Mouse (Mus musculus) hematopoietic stem cell, adult 5-6 weeks (primary cell): Measurements from ENCODE around the gene Ccdc160. TPM values are rescaled to one million over a fixed set of nuclear protein-coding genes. Genes with fewer than 3 reads are reported as not detected.

ENCODE experiments used
- ATAC-seq, 2 experiments: fragments of 125-278 bp in 1 of 2; replicated peaks in 1 of 2; 2 replicates each; pipeline ENCODE4 v1.8.0; 2016 to 2017; ENCODE audit warnings: inconsistent platforms in 2 of 2, mild to moderate bottlenecking in 2 of 2, moderate number of reproducible peaks in 2 of 2, low read depth in 1 of 2, moderate TSS enrichment in 1 of 2; ENCODE audit not compliant: low FRiP score in 2 of 2, poor library complexity in 2 of 2, severe bottlenecking in 2 of 2, insufficient read depth in 1 of 2, low TSS enrichment in 1 of 2
- total RNA-seq: library from RNA; stranded (forward); fragments of 172-1452, 232-1000 nt; gene quantifications from 2 replicates; pipeline ENCODE4 v1.2.3, GENCODE M21; 2017

Ccdc160 gene
- total RNA-seq, 1 experiment from 2014 or later, result 1.3 TPM

DNA sequence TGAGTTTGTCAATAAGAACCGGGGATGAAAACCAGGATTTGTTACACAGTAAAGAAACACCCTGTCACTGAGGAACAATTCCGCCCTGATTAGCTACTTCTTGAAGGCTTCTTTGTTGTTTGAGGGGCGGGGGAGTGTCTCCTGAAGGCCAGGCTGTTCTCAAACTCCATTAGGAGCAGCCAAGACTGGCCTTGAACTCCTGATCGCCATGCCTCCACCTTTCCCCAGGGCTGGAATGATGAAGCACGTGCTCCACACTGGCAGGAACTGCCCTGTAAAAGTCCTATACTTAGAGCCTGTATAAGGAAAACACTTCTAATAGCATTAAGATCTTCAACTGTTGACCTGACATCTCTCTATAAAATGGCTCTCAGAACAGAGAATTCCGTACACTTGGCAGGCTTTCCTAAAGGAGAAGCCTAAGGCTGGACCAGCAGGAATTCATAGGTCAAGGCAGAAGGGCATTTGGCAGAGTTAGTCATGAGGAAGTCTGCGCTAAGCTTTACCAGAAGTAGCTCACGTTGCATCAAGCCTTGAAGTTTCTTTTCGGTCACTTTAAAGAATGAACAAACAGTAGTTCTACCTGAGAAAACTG, 6.1 kb downstream of the Ccdc160 start:
- no peak for ATAC-seq

DNA sequence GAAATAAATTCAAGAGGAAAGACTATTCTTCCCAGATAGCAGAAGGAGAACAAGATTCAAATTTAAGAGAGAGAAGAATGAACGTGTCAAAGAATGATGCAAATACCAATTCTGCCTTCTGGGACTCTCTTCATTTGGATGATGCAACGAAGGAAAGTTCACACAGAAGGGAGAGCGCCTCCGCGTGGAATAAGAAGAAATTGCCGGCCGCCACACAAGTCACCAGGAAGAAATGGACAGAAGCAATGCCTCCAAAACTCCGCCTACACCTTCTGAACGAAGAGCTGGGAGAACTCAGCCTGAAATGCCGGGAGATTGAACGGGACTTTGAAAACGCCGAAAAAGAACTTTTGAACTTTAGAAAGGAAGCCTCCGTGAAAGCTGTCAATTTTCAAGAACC, 7.3 kb downstream of the Ccdc160 start:
- no peak for ATAC-seq

DNA sequence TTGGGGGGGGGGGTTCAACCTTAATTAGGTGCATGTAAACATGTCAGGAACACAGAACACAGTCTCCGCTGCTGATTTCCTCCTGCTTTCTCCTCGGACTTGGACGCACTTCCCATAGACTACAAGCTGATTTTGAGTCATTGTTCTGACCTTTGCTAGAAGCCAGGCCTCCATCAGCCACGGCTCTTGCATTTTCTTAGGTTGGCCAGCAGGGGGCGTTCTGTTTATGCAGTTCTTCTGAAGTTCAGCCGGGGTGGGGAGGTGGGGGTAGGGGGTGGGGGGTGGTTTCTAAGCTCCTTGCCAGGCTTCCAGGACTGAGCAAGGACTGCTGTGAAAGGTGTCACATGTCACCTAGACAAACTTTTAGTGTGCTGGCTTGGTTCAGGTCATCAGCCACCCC, 8.6 kb downstream of the Ccdc160 start:
- no peak for ATAC-seq

DNA sequence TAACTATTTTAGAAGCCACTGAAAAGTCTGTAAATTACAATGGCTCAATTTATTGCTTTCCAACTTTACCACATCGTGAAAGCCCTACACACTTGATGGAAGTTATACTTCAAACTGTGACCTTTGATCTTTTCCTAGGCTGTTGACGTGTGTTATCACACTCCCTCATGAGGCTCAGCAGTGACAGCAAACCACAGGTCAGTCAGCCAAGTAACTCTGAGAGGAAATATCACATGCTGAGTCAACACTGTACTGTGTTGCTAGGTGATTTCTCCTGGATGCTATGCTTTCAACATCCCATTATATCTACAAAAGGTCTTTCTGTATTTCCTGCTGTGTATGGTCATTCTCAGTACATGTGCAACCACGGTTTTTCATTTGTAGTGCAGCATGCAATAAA, 28.3 kb downstream of the Ccdc160 start:
- ATAC-seq, result peak in 1 of 2 experiments; percentile 39; a peak in 1 of 4 replicates

Other genes with a start within 250 kb of the Ccdc160 start
- 1.5 and 1.8 TPM in 2 replicates for gene Gpc3, start 177.2 kb upstream of the Ccdc160 start, total RNA-seq
- 53.9 and 70.5 TPM in 2 replicates for gene Phf6, start 121.1 kb downstream of the Ccdc160 start, total RNA-seq
- gene Hprt, start 196.9 kb downstream of the Ccdc160 start, total RNA-seq, result 345 and 381 TPM in 2 replicates